Mouse (Mus musculus): ENCODE measurements at regions not wholly inside any gene's neighbourhood (a gene's known extent, or its start where the extent isn't known, plus 50 kb on each side); places are given as distances from the start of the nearest gene placed in this dataset.

- peak; percentile 1 for DNase-seq (ENCODE audit: inconsistent ontology term)
Observed at GRCm38 (mm10) chr11:14943036-14943435, 344.0 kb downstream of the Pom121l12 start.

- peak; percentile 68 for DNase-seq (ENCODE audit: inconsistent ontology term)
Observed at GRCm38 (mm10) chr11:14943451-14943850, 344.4 kb downstream of the Pom121l12 start.

DNA sequence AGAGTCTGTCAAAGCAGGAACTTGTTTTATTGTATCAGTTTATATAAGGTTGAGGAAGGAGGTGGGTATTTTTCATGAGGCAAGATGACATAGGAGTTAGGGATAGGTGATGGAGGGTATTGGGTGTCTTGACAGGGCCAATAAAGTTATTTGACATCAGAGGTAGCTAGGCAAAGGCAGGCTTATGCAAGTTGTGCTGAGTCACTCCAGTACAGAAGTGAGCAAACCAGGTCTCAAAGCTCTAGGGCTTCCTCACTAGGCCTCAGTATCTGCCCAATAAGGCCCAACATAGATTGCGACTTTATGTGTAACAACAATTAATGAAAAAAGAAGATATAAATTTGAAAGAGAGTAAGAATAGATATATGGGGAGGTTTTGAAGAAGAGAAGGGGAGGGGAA is 358.6 kb downstream of the Pom121l12 start:
- DNase-seq (ENCODE audit: inconsistent ontology term) = no peak

DNA sequence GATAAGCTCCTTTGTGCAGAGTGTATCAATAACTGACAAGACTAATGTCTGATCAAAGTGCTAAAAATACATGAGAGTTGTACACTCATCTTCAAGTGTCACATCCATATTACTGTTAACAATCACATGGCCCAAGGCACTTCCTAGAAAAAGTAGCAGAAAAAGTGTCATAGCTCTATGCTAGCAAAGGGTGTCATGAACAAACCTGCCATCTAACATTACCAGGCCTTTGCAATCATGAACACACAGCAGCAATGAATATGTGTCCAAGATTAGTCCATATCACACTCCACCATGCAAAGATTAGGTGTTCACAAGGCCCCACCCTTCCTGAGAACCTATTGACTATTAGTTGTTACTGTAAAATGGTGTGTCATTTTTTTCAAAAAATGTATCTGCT is 359.6 kb downstream of the Pom121l12 start:
- DNase-seq (ENCODE audit: inconsistent ontology term) = no peak

Data from Muller cell, postnatal 12 days (primary cell).